Mouse (Mus musculus): Measurements from ENCODE around the gene Erich4.

Gene Erich4

DNA sequence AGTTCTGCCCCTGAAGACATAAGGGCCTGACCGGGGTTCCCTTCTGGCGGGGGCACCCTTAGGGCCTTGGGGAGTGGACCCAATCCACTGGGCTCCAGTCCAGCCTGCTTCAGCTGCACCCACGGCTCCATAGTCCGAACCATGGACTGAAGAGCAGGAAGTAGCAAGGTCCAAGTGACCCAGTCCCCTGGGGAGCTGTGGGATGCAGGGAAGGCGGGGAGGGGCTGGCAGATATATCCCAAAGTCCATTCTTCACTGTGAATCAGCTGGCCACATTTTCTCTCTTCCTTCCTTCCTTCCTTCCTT, at the start of gene Erich4:
Erich4 (minus strand) TSS at position 187 of the 306 bp plus-strand sequence.
- DNase-seq, result no peak

GRCm38 (mm10) chr7:25658657-25659472, 43.2 kb upstream of the Erich4 start, which contains the start of the genes Bckdha and Exosc5:
Gene Bckdha, minus strand, starts transcription at chr7:25658981.
Gene Exosc5, plus strand, starts transcription at chr7:25659164.
- DNase-seq, result peak; percentile 98

GRCm38 (mm10) chr7:25657785-25658184, 42.1 kb upstream of the Erich4 start:
- no peak for DNase-seq

DNA sequence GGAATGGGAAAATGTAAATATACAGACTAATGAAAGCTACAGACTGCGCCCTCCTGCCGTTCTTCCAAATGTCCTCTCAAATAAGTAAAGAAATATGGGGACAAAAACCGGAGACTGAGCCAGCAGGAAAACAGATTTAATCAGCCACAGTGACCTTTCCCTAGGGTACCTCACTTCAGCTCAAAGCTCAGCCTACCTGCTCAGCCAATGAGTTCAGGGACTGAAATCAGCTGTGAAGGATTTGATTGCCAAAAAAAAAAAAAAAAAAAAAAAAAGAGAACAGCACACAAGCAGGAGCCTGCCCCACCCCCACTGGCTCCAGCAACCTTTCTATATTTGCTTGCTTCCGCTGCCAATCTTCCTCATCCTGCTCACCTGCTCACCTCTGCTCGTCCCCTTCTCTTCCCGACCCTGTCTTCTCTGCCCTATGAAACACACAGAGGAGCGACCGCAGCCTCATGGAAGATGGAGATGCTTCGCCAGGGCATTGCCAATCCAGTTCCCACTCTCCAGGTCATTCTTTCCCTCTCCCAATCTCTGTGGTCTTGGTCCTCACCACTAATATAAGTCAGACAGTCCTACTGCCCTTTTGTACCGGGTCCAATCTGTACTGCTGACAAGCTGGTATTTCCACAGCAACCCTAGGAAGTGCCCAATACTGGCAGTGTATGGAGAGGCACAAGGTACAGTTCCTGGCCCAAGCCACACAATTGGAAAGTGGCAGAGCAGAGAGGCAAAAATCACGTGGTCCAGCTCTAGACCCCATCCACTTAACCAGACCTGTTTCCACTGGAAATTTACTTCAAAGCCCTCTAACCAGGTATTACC, 40.1 kb upstream of the Erich4 start:
- no peak for DNase-seq

DNA sequence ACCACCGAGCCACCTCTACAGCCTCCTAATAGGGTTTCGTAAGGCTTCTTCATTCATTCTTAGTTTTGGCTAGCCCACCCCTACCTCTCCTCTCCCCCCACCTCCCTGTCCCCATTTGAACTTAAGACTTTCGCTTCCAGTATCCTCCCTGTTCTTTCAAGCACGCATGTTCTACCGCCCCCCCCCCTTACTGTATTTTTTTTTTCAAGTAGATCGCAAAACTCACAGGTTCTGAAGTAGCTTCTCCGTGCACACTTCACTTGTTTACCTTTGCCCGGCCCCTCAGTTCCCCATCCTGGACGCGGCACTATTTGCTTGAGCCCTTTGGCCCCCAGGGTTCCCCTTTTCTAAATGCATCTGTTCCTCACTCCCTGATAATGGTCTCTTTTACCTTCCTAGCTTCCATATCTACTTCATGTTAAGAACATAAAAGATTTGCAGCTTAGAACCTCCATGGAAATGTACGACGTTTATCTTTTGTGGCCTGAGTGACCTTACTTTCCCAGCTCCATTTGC, 36.6 kb upstream of the Erich4 start:
- no peak for DNase-seq

GRCm38 (mm10) chr7:25651281-25651680, 35.6 kb upstream of the Erich4 start:
- DNase-seq, result peak; percentile 31

GRCm38 (mm10) chr7:25649839-25650238, 34.1 kb upstream of the Erich4 start:
- no peak for DNase-seq

DNA sequence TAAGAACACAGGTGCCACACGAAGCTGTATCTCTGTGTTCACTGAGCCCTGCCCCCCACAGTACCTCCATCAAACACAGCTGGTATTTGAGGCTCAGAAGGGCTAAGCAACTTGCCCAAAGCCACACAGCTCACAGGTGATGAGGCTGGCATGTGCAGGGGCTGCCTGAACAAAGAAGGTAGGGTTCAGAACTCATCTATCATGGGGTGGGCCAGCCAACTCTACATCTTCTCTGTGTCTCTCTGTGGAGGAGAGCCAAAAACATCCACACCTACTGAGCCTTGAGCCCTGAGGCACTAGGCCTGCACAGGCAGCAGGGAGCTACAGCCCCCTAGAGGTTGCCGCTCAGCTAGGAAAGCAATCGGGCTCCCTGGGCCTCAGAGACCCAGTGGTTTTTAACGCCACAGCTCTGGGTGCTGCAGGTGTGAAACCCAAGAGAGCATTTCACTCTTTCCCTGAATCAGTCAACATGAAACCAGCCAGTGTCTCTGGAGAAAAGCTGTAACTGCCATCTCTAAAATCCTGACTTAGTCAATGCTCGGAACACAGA, 32.0 kb upstream of the Erich4 start:
- peak; percentile 27 for DNase-seq

DNA sequence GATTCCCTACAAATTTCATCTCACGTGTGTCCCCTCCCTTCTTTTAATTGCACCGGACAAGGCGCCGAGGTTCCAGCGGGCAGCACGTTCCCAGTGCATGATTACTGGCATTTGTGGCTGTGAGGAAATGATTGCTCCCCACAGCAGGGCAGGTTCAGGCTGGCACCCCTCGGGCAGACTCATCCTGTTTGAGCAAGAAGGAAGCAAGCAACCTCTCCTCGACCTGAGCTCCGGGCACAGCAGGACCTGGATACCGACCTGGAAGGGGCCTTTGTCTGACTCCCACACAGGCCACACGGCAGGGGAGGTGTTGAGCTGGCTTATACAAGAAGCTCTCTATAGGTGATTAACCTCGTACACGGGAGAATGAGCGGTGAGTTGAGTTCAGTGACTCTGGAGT, 29.4 kb upstream of the Erich4 start:
- no peak for DNase-seq

DNA sequence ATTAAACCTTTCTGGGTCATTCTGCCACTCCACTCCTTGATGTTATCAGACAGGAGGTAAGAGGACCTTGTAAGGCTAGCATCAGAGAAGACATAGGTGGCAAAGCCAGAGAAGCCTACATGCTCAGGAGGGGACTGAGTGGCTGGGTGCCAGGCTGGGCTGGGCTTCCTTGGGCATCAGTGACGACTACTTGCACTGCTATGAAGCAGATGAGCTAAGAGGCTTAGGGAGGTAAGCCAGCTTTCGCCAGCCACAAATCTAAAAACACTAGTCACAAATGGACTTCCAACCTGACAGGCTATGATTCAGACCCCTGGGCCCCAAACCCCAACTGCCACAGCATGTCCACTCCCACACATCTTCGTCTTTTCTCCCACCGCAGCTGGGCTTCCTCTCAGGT, 28.9 kb upstream of the Erich4 start:
- DNase-seq, result no peak

DNA sequence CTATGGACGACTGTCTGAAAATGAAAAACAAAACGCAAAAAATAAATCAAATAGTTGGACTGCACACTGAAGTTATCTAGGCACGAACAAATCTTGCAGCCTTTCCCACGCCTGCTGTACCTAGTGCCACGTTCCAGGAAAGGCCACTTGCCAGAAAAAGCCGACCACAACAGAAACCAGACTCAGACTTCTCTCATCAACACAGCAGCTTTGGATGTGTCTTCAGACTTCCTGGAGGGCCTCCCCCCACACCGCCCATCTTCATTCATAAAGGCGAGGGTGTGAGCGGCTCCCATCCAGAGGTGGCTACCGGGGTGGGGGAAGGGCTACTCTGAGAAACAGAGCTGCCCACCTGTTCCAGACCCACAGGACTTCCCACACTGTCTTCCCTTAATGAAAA, 28.4 kb upstream of the Erich4 start:
- no peak for DNase-seq

- no peak for DNase-seq
These were observed 24.1 kb upstream of the Erich4 start for GRCm38 (mm10) chr7:25639754-25640153.

- DNase-seq, result no peak
These were observed 21.4 kb upstream of the Erich4 start for GRCm38 (mm10) chr7:25637099-25637498.

- no peak for DNase-seq
These were observed 20.7 kb upstream of the Erich4 start for GRCm38 (mm10) chr7:25636373-25636772.

GRCm38 (mm10) chr7:25632679-25633078, 17.0 kb upstream of the Erich4 start:
- DNase-seq, result no peak

DNA sequence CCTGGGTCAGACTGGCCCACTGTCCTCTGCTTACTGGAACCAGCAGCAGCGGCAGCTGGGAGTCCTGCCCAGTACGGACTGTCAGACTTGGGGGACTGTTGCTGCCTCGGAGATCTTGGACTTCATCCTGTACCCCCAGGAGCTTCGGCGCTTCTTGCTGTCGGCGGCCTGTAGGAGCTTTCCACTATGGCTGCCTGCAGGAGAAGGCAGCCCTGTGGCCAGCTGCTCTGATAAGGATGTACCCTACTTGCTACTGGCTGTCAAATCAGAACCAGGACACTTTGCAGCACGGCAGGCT, 12.6 kb upstream of the Erich4 start:
- no peak for DNase-seq

- DNase-seq, result peak; percentile 85
These were observed 12.0 kb upstream of the Erich4 start for GRCm38 (mm10) chr7:25627431-25628322.

DNA sequence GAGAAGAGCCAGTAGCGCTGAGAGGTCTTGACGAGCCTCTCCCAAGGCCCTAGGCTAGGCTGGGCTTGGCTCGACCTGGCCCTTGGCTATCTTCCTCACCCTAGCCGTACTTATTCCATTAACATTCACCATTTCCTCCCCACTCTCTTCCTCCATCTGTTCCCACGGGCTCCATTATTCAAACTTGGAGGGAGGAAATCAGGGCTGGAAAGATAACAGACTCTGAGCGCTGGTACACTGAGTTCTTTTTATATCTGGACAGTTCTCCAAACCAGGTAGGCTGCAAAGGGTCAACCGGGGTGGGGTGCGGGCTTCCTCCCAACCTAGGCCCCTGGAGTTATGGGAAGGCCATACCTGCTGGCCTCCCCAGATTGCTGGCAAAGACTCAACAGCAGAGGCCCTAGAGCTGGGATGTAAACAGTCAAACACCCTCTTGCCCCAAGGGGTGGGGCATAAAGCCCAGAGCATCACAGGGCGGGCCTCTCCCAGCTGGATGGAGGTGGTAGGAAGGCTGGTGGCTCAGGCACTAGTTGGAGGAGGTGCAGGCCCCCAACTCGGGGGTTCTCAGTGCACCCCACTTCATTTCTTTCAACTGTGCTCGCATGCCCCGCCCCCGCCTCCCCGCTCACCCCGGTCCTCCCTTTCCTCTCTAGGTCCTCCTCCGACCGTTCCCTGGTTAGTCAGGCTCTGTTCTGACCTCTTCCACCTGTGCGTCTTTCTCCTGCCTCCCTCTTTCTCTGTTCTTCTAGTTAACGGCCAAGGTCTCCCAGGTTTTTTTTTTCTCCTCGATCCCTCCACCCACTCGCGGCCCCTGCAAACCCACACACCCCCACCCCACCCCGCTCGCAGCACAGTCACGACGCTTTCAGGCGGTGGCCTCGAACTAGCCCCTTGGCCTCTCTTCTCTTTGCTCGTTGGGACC, 11.1 kb upstream of the Erich4 start, which contains the start of gene B3gnt8:
B3gnt8 (plus strand) TSS at position 146 of the 922 bp plus-strand sequence.
- peak; percentile 53 for DNase-seq

- DNase-seq, result peak; percentile 37
These were observed 10.0 kb upstream of the Erich4 start for GRCm38 (mm10) chr7:25625594-25626250.

DNA sequence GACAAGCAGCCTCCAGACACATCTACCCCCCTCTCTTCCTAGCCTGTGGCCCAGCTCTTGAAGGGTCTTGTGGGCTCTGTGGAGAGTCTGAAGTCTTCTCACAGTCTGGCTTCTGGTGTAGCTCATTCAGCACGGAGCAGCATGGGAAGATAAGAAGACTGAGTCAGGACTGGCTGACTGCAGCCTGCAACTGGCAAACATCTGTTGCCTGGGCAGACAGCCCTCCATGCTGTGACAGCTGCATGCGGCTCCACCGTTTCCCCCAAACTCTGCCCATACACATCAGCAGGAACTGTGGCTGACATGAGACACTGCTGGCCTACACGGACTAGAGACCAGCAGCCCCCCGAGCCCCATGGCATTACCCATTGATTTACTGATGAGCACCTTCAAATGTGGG, 9.2 kb upstream of the Erich4 start:
- no peak for DNase-seq

DNA sequence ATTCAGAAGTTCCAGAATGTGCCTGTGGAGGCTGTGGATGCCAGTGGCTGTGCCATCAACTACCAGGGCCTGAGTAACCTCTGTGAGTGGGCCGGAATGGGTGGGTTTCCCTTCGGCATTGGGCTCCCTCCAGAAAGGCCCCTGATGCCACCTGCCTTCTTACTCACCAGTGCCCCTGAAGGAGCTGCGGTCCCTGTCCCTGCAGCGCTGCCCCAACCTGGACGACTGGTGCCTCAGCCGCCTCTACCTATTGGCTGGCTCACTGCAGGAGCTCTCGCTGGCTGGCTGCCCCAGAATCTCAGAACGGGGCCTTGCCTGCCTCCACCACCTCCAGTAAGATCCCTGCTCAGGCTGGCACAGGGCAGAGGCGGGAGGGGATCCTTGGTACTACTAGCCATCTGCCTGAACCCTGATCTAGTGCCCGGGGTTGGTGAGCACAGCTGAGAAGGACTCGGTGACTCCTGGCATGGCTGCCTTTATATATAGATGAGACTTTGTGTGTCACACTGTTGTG, 8.2 kb upstream of the Erich4 start:
- DNase-seq, result no peak

Measured in liver (tissue).